Mouse (Mus musculus) ES-E14 (cell line): Measurements from ENCODE around the gene Cela1.

Experiments used
- CHD2 ChIP-seq: IDR thresholded peaks from 2 replicates; pipeline ENCODE4 v1.6.1; 2014; ENCODE audit warnings: mild to moderate bottlenecking, low read depth, low read length, inconsistent platforms
- HCFC1 ChIP-seq: IDR thresholded peaks from 2 replicates; pipeline ENCODE4 v1.6.1; 2012; ENCODE audit warnings: low read length, inconsistent platforms, borderline replicate concordance; ENCODE audit not compliant: insufficient read depth
- MAFK ChIP-seq: IDR thresholded peaks from 2 replicates; pipeline ENCODE4 v1.6.1; 2014; ENCODE audit warnings: mild to moderate bottlenecking, low read depth, low read length, inconsistent platforms; ENCODE audit not compliant: insufficient read depth
- ZC3H11A ChIP-seq: IDR thresholded peaks from 2 replicates; pipeline ENCODE4 v1.6.1; 2012; ENCODE audit warnings: low read depth, mild to moderate bottlenecking, inconsistent platforms, low read length, borderline replicate concordance
- ZNF384 ChIP-seq: IDR thresholded peaks from 2 replicates; pipeline ENCODE4 v1.6.1; 2012; ENCODE audit warnings: low read depth, low read length, inconsistent platforms

GRCm38 (mm10) chr15:100667871-100668545 lies 19.7 kb downstream of the Cela1 start:
- TF ChIP-seq CHD2 = no peak
- no peak for TF ChIP-seq ZC3H11A
- TF ChIP-seq ZNF384 = no peak
- no peak for TF ChIP-seq MAFK
- TF ChIP-seq HCFC1 = no peak
